Mouse (Mus musculus) intestine, embryonic 14.5 days (tissue): ENCODE measurements at regions not wholly inside any gene's neighbourhood (a gene's known extent, or its start where the extent isn't known, plus 50 kb on each side); places are given as distances from the start of the nearest gene placed in this dataset.

Source experiments
- ATAC-seq: fragments of 200-750 bp; cut with Nextera tagmentation; replicated peaks from 2 replicates; pipeline ENCODE4 v1.8.0; 2017; ENCODE audit warnings: low read depth, moderate number of reproducible peaks, moderate TSS enrichment, moderate library complexity; ENCODE audit not compliant: low FRiP score, low TSS enrichment
- DNase-seq: peaks from one replicate; pipeline ENCODE4 v3.0.0-alpha.2; 2018; ENCODE audit warnings: low spot score
- H3K27ac ChIP-seq: fragments of 300-500 bp; sonication (generic); 2 replicates; pipeline ENCODE4 v1.5.1; 2014; ENCODE audit warnings: low read depth, mild to moderate bottlenecking, control low read depth
- H3K27me3 ChIP-seq: fragments of 300-500 bp; sonication (generic); replicated peaks from 2 replicates; pipeline ENCODE4 v1.6.1; 2014; ENCODE audit warnings: low read length, control low read depth; ENCODE audit not compliant: control insufficient read depth, insufficient read depth
- H3K36me3 ChIP-seq: fragments of 300-500 bp; sonication (generic); 2 replicates; pipeline ENCODE4 v1.6.1; 2014; ENCODE audit warnings: low read length, control low read depth; ENCODE audit not compliant: control insufficient read depth, insufficient read depth
- H3K4me1 ChIP-seq: fragments of 300-500 bp; sonication (generic); replicated peaks from 2 replicates; pipeline ENCODE4 v1.6.1; 2014; ENCODE audit warnings: low read length, control low read depth, mixed read lengths; ENCODE audit not compliant: control insufficient read depth, insufficient read depth
- H3K4me2 ChIP-seq: fragments of 300-500 bp; sonication (generic); 2 replicates; pipeline ENCODE4 v1.6.1; 2014; ENCODE audit warnings: low read length
- H3K4me3 ChIP-seq: fragments of 300-500 bp; sonication (generic); 2 replicates; pipeline ENCODE4 v1.5.1; 2014; ENCODE audit warnings: low read depth, low read length, control low read depth, mixed read lengths
- H3K9ac ChIP-seq: fragments of 300-500 bp; sonication (generic); 2 replicates; pipeline ENCODE4 v1.6.1; 2014; ENCODE audit warnings: mild to moderate bottlenecking, low read length
- H3K9me3 ChIP-seq: fragments of 300-500 bp; sonication (generic); 2 replicates; pipeline ENCODE4 v1.6.1; 2016; ENCODE audit warnings: low read length, control low read depth; ENCODE audit not compliant: control insufficient read depth
- WGBS: fragments of 180-500 bp; shearing (Covaris S2); extraction: QIAGEN DNeasy Blood & Tissue Kit; methylation state at CpG from one replicate; pipeline ENCODE4 v1.1.7; 2014; 5-methylcytosine and 5-hydroxymethylcytosine counted together

DNA sequence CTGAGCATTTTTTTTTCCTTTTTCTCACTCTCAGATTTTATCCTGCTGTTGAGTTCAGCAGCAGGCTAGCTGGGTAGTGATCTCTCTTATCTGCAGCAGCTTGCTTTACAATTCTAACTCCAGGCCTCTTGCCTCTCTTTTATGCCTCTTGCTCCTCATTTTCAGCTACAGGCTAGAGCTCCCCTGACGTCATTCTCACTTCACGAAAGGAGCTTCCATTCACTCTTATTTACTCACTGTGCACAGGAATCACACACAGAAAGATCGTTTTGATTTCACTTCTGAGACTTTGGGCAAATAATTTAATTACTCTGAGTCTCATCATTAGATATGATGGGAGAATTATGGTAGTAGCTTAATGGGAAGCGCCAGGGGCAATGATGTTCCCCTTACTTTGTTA lies 158.4 kb upstream of the Shisa6 start:
- Histone ChIP-seq H3K27me3 (no peaks in the 10 kb centered on the region), H3K9ac (no peak overlapping the region), H3K27ac (no peak overlapping the region), H3K4me3 (no peak overlapping the region), H3K36me3 (no peaks in the 10 kb centered on the region), H3K4me2 (no peak overlapping the region), H3K9me3 (no peaks in the 10 kb centered on the region), H3K4me1 (no peaks in the 10 kb centered on the region)
- DNase-seq (no peak), ATAC-seq (no peak)
- WGBS, result 57% methylated on average over 4 of the region's 4 CpGs

DNA sequence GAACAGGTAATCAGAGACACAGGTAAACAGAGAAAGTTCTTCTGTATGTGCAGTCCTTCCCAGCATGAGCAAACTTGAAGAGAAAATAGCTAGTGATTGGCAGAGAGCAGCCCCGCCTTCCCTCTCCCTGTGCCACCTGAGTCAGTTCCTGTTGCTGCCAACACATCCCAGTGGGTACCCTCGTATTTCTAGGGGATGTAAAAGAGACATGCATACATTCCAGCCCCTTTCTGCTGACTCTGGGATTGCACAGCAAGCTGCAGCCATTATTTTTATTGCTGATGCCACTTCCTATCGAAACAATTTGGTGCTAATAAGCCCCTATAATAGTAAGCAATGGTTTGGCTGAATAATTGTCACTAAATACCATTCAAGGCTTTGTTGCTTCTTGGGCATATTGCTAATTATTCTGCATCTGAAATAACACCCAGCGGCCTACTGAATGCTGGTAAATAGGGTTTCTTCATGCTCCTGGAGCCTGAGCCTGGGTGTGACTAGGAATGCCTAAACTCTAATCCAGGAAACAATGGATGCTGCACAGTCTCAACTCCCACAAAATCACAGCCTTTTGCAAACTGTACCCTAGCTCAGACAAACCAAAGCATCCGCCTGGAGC lies 169.0 kb upstream of the Shisa6 start:
- no peak overlapping the region for H3K9ac ChIP-seq
- no peak overlapping the region for H3K27ac ChIP-seq
- ATAC-seq, result no peak

DNA sequence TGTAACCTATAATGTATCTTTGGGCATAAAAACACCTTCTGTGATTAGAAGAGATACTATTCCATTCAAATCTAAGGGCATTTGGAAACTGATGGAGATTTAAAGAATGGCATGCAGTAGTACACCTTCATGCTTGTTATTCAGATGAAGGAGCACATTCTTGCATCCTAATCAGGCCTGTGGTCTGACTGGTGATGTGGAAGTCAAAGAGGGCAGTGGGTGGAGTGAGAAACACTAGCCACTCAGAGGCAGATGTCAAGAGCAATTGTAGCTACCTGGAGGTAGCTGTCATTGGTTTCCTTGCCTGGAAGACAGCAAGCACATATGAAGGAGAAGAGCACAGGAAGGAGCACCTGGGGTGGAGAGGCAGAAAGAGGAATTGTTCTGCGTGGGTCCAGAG lies 171.0 kb upstream of the Shisa6 start:
- WGBS, result 62% methylated on average over 1 of the region's 1 CpGs
- Histone ChIP-seq H3K27me3 (no peaks in the 10 kb centered on the region), H3K9me3 (0 out of 2 replicates have a peak, but pooled peaks cover 3% of the 10 kb centered on the region), H3K27ac (no peak overlapping the region), H3K4me1 (no peaks in the 10 kb centered on the region), H3K36me3 (no peaks in the 10 kb centered on the region), H3K4me2 (no peak overlapping the region), H3K4me3 (no peak overlapping the region), H3K9ac (no peak overlapping the region)
- ATAC-seq, result no peak
- no peak for DNase-seq

More for the DNA sequence above, 169.0 kb upstream of the Shisa6 start:
- Histone ChIP-seq H3K27me3 (no peaks in the 10 kb centered on the region), H3K4me2 (no peak overlapping the region), H3K4me1 (no peaks in the 10 kb centered on the region), H3K4me3 (no peak overlapping the region), H3K9me3 (0 out of 2 replicates have a peak, but pooled peaks cover 3% of the 10 kb centered on the region), H3K36me3 (no peaks in the 10 kb centered on the region)
- 69% methylated on average over 5 of the region's 5 CpGs for WGBS
- DNase-seq, result no peak

DNA sequence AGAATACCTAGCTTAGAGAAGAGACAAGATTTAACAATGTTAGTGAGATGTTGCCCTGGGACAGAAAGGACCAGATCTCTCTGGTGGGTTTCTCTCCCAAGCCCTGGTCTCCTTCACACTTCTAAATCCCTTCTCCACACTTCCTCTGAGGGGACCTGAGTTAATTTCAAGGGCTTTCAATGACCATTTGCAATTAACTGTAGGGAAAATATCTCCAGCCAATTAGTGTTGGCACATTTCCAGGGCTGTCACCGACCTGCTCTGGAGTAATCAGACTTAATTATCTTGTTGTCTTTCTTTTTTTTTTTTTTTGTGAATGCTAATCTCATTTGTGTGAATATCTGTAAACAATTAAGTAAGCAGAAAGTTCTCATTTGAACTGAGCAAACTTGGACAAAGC lies 166.3 kb upstream of the Pirt start:
- DNase-seq (no peak), ATAC-seq (no peak)
- Histone ChIP-seq H3K9me3 (no peaks in the 10 kb centered on the region), H3K27me3 (no peaks in the 10 kb centered on the region), H3K36me3 (no peaks in the 10 kb centered on the region), H3K9ac (no peak overlapping the region), H3K4me3 (no peak overlapping the region), H3K4me2 (no peak overlapping the region), H3K27ac (no peak overlapping the region), H3K4me1 (no peaks in the 10 kb centered on the region)
- WGBS, result 80% methylated on average over 1 of the region's 1 CpGs

DNA sequence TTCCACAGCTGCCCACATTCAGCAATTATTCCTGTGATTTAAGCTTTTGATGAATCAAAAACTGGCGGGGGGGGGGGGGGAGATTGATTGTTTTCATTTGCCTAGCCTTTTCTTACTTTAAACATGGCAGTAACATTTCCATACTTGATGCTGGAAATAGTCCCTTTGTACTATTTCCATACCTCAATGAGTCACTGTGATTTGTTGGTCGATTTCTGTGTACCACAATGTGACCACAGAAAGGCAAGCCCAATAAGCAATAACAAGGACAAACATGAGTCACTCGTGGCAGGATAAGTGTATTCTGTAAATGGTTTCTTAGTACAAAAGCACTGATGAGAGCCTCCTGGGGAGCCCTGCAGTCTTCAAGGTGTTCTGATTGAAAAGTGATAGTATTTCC lies 121.8 kb upstream of the Pirt start:
- Histone ChIP-seq H3K4me2 (no peak overlapping the region), H3K27me3 (no peaks in the 10 kb centered on the region), H3K4me3 (no peak overlapping the region), H3K4me1 (no peaks in the 10 kb centered on the region), H3K27ac (no peak overlapping the region), H3K9ac (no peak overlapping the region), H3K36me3 (no peaks in the 10 kb centered on the region), H3K9me3 (0 out of 2 replicates have a peak, but pooled peaks cover 4% of the 10 kb centered on the region)
- DNase-seq (no peak), ATAC-seq (no peak)
- 55% methylated on average over 3 of the region's 3 CpGs for WGBS

DNA sequence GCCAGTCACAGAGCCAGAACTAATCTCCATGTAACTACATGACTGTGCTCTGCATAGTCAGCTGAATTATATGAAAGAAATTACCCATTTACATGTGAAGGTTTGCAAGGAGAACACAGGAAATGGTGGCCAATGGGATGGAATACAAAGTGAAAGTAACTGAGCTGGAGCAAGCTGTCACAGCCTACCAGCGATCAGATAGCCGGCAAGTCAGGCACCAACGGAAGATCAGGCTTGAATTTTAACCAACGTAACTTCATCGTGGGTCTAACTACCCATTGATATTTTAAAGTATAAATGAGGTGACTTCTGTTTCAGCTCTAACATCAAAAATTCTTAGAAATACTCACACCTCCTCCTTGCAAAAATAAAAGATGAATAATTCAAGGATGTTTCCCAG lies 104.9 kb upstream of the Pirt start:
- no peak for DNase-seq
- Histone ChIP-seq H3K4me3 (no peak overlapping the region), H3K4me2 (no peak overlapping the region), H3K4me1 (no peaks in the 10 kb centered on the region), H3K27ac (no peak overlapping the region), H3K9me3 (no peaks in the 10 kb centered on the region), H3K9ac (no peak overlapping the region), H3K36me3 (no peaks in the 10 kb centered on the region), H3K27me3 (no peaks in the 10 kb centered on the region)
- no peak for ATAC-seq
- 85% methylated on average over 5 of the region's 5 CpGs for WGBS

DNA sequence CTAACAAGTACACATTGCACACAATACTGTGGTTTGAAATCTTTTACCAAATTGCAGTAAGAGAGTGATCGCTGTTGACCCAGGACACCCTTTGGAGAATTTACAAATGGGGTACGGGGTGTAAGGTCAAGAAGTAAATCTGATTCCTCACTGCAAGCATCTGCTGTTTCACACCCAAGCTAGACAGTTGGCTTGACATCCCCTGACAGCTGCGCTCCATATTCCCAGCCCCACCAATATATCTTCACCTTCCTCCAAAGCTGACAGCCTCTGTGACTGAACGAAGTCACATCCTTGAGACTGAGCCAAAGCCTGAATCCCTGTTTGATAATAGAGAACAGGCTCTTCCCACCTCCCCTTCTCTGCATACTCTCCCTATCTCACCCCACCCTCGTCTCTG lies 98.5 kb upstream of the Pirt start:
- no peaks in the 10 kb centered on the region for H3K27me3 ChIP-seq
- DNase-seq, result no peak
- H3K27ac ChIP-seq, result no peak overlapping the region
- no peak overlapping the region for H3K4me2 ChIP-seq
- no peaks in the 10 kb centered on the region for H3K9me3 ChIP-seq
- no peaks in the 10 kb centered on the region for H3K36me3 ChIP-seq
- 52% methylated on average over 5 of the region's 5 CpGs for WGBS
- H3K4me3 ChIP-seq, result no peak overlapping the region
- no peak for ATAC-seq
- H3K9ac ChIP-seq, result no peak overlapping the region
- no peaks in the 10 kb centered on the region for H3K4me1 ChIP-seq

DNA sequence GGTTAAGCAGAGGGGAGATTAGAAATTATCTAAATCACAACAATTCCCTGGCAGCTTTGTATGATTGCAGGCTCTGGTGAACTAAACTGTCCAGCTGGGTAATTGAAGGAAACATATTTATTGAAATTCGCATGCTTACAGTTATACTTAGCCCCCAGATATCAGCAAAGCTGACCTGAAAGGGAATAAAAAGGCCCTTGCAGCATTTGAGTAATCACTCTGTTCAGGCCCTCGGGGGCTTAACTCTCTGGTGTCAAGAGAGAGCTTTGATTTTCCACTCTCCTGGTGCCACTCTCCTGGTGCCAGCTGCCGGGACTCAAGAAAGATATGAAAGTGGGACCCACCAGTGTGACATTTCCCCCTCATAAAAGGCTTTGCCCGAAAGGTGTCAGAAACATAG lies 98.0 kb upstream of the Pirt start:
- DNase-seq (no peak), ATAC-seq (no peak)
- Histone ChIP-seq H3K27ac (no peak overlapping the region), H3K27me3 (no peaks in the 10 kb centered on the region), H3K4me2 (no peak overlapping the region), H3K36me3 (no peaks in the 10 kb centered on the region), H3K4me1 (no peaks in the 10 kb centered on the region), H3K4me3 (no peak overlapping the region), H3K9me3 (no peaks in the 10 kb centered on the region), H3K9ac (no peak overlapping the region)
- WGBS, result 42% methylated on average over 4 of the region's 4 CpGs

DNA sequence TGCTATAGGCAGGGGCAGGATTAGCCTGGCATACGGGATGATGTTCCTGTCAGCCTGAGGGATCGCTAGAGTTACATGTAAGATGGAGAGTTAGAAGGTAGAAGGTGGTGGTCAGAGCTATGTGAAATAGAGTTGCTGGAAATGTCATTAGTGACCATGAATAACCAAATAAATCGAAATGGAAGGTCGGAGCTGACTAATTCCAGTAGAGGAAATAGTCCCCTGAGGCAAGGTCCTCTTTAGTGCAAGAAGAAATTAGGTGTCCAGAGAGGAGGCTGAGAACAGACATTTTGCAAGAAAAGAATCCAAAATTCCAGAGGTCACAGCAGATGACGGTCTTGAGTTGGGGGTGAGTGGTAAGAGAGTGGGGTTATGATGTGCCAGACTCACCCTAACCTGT lies 75.9 kb upstream of the Pirt start:
- WGBS, result 73% methylated on average over 5 of the region's 5 CpGs
- Histone ChIP-seq H3K9ac (no peak overlapping the region), H3K4me1 (no peaks in the 10 kb centered on the region), H3K4me2 (no peak overlapping the region), H3K36me3 (no peaks in the 10 kb centered on the region), H3K27me3 (no peaks in the 10 kb centered on the region), H3K9me3 (no peaks in the 10 kb centered on the region), H3K4me3 (no peak overlapping the region), H3K27ac (no peak overlapping the region)
- DNase-seq, result no peak
- no peak for ATAC-seq
